Mouse (Mus musculus): ENCODE measurements around the gene Itgb1bp1.

DNA sequence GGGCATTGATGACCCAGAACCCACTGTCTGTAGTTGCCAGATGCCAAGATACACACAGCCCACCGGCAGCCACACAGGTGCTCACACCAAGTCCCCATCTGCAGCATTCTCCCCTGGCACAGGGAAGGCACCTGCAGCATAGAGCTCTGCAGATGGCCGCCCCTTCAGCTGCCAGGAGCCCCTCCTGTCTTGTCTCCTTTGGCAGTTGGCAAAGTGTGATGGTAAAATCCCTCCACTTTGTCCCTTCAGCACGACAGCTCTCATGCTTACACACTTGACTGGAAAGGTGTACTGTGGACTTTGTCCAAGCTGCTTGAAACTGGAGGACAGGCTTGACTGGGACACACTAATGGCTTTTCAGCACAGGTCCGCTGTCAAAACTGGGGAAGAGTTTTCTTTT, 34.2 kb upstream of the Itgb1bp1 start:
- TF ChIP-seq CTCF (IDR thresholded peaks at IDR 0.05) (no peak), POLR2A (IDR thresholded peaks at IDR 0.05; ENCODE audit: insufficient read depth, low read depth, low read length) (no peak), EP300 (IDR thresholded peaks at IDR 0.05; ENCODE audit: insufficient read depth, low read depth, low read length) (no peak)
